Mouse (Mus musculus) layer of hippocampus, postnatal 36 days (tissue): Measurements from ENCODE around the gene Nup50. TPM values are rescaled to one million over a fixed set of nuclear protein-coding genes. Genes with fewer than 3 reads are reported as not detected.

Source experiments
- DNase-seq, 2 experiments: peaks; one replicate each; pipeline ENCODE4 v3.0.0; 2022
- microRNA-seq, 2 experiments: library from miRNA; unstranded; fragments of <30 nt; microRNA quantifications; one replicate each; pipeline ENCODE4 v1.2.0; 2021
- total RNA-seq, 2 experiments: library from RNA; stranded (reverse); gene quantifications; 2 replicates each; pipeline ENCODE4 v1.2.3; 2021

The Nup50 gene
- total RNA-seq, 2 experiments from 2014 or later = 33.5 to 36.5 TPM

DNA sequence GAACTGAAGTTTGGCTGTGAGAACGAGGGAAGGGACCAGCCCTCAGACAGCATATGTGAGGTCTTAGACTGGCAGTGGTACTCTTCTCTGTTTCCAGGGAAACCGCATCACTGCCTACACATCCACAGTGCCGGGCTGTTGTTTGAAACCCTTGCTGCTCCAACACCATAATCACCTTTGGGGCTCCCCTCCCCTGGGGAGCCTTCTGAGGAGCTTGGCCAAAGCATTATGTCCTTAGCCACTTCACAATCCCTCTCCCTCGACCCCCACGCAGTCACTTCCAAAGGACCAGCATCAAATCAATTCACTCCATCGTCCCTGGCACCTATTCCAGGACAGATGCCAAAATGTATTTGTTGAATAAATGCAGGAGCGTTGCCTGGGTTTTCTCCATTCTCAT is 66.6 kb downstream of the Nup50 start:
- no peak for DNase-seq

Small RNA genes lying within 50 kb of the gene (microRNA-seq; reads per million reads assigned to microRNA genes)
- 830 to 893 reads per million in 2 experiments for gene Mir1249

Other genes starting within 250 kb of the Nup50 start
- under 1 TPM in 1 of 2 experiments, not detected in 1; 0.42 TPM for gene Arhgap8, start 203.4 kb upstream of the Nup50 start, total RNA-seq
- gene Phf21b, start 67.4 kb upstream of the Nup50 start, total RNA-seq = 10 to 100 TPM; 11.3 TPM
- gene Gm29666, start 3.4 kb upstream of the Nup50 start, total RNA-seq = 1 to 10 TPM; 1.2 to 1.4 TPM
- gene 5031439G07Rik, start 65.1 kb downstream of the Nup50 start, total RNA-seq = 100 to 1,000 TPM in 1 of 2 experiments, 10 to 100 TPM in 1; 93.1 to 105 TPM
- not detected for gene Upk3a, start 93.7 kb downstream of the Nup50 start, total RNA-seq
- gene Fam118a, start 105.5 kb downstream of the Nup50 start, total RNA-seq = 10 to 100 TPM; 33.9 to 34.8 TPM
- gene Smc1b, start 208.6 kb downstream of the Nup50 start, total RNA-seq = not detected
- gene Ribc2, start 208.7 kb downstream of the Nup50 start, total RNA-seq = under 1 TPM; 0.20 to 0.46 TPM